Mouse (Mus musculus) lung, postnatal 36 days (tissue): ENCODE measurements at regions not wholly inside any gene's neighbourhood (a gene's known extent, or its start where the extent isn't known, plus 50 kb on each side); places are given as distances from the start of the nearest gene placed in this dataset.

Experiments
- DNase-seq: peaks from one replicate; pipeline ENCODE4 v3.0.0; 2022; ENCODE audit warnings: mixed read lengths

- DNase-seq = no peak
Observed at GRCm38 (mm10) chr1:91611281-91611680, 70.9 kb downstream of the Asb1 start.

GRCm38 (mm10) chr1:91611694-91612093 is 71.3 kb downstream of the Asb1 start:
- no peak for DNase-seq

GRCm38 (mm10) chr1:91612912-91613311 is 72.6 kb downstream of the Asb1 start:
- peak; percentile 10 for DNase-seq

GRCm38 (mm10) chr1:91615396-91615795 is 75.1 kb downstream of the Asb1 start:
- DNase-seq = no peak

- peak; percentile 62 for DNase-seq
Observed at GRCm38 (mm10) chr1:91618527-91619135, 78.3 kb downstream of the Asb1 start.

DNA sequence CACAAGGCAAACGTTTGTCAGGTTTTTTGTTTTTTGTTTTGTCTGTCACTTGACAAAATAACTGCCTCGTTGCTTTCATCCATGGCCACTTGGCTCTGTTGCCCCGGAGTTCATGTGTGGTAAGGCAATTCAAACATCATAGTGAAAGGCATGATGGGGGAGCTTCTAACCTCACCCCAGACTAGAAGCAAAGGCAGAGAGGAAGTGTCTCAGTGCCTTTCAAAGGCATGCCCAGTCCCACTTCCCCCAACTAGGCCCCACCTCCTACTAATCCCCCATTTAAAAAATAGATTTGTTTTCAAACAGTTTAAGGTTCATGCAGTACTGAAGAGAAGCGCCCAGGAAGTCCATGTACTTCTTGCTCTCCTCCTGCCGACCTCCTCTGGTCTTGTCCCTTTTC is 80.8 kb downstream of the Asb1 start:
- no peak for DNase-seq

DNA sequence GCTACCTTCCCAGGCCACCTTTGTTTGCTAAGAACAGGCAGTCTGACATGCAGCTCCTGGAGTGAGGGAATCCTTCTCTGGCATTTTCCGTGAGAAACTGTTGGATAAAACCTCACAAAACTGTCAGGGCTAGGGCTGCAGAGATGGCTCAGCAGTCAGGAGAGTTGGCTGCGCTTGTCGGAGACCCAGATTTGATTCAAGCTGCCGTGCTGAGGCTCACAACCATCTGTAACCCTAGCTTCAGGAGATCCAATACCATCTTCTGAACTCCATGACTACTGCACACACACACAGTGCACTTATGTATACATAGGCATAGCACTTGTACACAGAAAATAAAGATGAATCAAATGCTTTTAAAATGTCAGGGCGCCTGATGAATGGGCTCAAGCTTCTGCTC is 82.5 kb downstream of the Asb1 start:
- DNase-seq = no peak

GRCm38 (mm10) chr1:91624028-91624427 is 83.7 kb downstream of the Asb1 start:
- DNase-seq = no peak

- DNase-seq = no peak
Observed at GRCm38 (mm10) chr1:91624531-91625300, 84.4 kb downstream of the Asb1 start.

GRCm38 (mm10) chr1:91626090-91626489 is 85.7 kb downstream of the Asb1 start:
- no peak for DNase-seq

DNA sequence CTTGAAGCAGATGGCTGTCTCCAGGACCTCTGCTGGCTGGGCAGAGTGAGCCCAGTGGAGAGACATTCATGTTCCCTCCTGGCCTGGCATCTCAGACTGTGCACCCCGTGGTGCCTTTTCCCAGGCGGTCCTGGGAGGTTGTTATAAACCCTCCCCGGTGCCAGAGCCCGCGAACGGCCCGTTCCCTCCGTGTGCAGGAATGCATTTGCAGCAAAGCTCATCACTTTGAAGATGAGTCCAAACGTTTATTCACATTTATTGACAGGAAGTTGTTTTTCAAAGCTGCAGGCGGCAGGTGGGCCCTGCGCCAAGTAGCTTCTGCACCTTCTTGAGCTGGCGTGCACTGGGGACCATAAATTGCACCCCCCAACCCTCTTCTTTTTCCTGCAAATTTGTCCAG is 89.9 kb downstream of the Asb1 start:
- DNase-seq = no peak

DNA sequence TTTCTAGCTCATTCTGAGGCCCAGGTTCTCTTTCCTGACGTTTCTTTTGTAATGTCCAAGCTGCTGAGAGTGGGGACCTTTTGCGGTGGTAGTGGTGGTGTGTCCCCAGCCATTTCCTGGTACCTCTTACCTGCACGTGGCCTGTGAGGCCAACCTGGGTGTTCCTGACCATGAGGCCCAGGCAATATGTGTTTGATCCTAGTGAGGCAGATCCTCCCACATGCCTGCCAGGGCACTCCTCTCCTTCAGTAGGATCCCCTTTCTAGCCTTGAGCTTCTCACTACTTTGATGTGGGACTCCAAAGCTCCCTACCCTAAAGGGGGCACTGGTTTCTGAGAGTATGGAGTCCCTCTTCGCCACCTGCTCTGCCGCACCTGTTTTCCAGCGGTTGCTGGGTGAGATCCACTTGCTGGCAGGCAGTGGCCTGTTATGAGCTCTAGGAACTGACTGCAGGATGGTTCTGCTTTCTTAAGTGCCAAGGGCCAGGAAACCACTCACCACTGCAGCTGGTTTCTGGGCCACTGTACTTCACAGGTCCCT is 90.6 kb downstream of the Asb1 start:
- DNase-seq = no peak

- no peak for DNase-seq
Observed at GRCm38 (mm10) chr1:91632906-91633493, 92.7 kb downstream of the Asb1 start.

DNA sequence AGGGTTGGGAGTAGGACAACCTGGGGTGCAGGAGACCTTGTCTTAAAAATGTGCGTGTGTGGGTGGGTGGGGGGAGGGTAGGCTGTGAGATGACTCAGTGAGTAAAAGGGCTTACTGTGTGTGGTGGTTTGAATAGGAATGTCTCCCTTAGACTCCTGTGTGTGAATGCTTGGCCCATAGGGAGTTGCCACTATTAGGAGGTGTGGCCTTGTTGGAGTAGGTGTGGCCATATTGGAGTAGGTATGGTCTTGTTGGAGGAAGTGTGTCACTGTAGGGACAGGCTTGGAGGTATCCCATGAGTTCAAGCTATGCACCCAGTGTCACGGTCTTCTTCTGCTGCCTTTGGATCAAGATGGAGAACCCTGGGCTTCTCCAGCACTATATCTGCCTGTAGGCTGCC is 96.2 kb downstream of the Asb1 start:
- DNase-seq = no peak

DNA sequence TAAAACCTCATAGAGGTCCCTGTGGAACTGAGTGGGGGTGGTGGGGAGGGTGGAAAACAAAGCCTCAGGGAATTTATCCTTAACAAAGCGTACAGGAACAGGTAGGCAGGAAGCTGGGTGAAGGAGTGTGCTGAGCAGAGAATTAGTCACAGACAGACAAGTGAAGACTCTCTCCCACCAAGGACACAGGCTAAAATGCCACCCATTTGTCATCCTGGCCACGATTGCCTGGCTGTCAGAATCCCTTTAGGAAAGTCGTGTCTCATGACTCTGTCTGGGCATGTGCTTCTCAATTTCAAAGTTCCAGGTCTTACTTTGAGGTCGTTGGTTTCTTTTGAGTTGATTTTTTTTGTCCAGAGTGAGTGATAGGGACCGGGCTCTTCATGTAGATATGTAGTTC is 100.2 kb downstream of the Asb1 start:
- DNase-seq = no peak

DNA sequence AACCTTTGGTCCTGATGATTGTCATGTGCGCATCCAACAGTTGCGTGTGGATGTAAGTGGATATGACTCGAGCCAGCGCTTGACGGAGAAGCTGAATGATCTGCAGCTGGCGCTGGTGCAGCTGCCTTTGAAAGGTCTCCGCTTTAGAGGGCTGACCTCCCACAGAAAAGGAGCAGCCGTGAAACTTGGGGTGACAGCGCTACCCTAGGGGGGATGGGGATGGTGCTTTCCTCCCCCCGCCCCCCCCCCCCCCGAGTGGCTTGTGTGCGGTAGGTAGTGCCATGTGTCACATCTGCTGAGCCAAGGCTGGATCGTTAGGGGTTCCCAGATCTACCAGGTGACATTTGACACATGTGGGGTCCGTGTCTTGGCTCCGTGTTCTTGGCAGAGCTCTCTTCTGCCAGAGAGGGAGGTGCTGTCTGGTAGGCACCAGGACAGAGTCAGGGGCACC is 118.7 kb downstream of the Asb1 start:
- DNase-seq = no peak

- DNase-seq = no peak
Observed at GRCm38 (mm10) chr1:91659486-91659885, 119.1 kb downstream of the Asb1 start.

DNA sequence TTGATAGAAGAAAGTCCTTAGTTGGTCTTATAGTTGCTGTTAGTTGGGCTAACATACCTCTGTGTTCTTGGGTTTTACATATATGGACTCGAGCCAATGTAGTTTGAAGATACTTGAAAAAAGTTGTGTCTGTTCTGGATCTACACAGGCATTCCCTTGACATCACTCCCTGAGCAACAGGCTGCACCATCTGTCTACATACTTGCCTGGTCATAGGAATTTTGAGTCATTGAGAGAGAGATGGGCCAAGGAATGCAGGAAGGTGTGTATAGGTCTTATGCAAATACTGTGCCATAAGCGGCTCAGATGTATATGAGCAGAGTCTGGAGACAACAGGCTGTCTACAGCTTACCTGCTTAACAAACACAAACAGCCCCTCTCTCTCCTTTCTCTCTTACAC is 122.9 kb downstream of the Asb1 start:
- DNase-seq = no peak

DNA sequence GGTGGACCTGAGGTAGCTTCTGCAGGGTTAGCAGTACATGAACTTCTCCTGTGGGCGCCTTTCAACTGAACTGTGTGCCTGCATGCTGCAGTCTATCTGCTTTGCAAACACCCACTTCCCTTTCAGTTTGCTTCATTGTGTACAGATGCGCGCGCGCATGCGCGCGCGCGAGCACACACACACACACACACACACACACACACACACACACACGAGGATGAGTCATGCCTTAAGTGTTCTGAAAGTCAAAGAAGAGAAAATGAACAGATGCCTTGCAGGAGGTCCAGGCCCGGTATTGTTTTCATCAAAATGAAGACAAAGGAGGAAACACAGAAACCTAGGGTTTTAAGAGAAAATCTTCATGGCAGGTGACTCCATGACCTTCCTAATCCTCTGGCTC is 124.3 kb downstream of the Asb1 start:
- no peak for DNase-seq

DNA sequence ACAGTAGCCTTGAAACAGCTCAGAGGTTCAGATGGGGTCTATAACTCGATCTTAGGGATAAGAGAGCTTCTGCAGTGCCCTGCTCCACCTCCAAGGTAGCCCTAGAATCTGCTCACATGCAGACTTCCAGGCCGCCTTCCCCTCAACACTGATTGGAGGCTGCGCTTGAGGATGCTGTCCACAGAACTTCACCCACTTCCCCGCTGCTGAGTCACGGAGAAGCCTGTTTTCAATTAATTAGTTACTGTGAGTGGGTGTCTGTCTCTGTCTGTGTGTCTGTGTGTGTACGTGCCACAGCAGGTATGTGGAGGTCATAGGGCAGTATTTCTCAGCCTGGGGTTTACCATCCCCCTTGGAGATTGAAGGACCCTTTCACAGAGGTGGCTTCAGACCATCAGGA is 128.2 kb downstream of the Asb1 start:
- DNase-seq = no peak

DNA sequence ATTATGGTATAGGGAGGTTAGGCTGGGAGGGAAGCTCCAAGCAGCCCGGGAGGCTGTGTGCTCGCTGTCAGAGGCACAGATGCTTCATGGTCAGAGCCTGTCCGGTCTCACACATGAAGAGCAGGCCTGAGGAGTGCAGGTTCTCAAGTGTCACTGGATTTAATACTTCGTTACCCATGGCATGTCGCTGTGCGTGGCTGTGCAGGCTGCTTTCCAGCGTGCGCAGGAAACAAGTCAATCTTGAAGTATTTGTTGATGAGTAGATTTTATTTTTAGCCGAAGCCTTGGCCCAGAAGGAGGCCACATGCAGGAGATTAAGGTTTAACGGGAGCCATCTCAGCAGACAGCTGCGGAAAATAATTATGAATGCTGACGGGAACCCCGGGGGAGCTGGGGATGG is 130.3 kb upstream of the Twist2 start:
- no peak for DNase-seq

DNA sequence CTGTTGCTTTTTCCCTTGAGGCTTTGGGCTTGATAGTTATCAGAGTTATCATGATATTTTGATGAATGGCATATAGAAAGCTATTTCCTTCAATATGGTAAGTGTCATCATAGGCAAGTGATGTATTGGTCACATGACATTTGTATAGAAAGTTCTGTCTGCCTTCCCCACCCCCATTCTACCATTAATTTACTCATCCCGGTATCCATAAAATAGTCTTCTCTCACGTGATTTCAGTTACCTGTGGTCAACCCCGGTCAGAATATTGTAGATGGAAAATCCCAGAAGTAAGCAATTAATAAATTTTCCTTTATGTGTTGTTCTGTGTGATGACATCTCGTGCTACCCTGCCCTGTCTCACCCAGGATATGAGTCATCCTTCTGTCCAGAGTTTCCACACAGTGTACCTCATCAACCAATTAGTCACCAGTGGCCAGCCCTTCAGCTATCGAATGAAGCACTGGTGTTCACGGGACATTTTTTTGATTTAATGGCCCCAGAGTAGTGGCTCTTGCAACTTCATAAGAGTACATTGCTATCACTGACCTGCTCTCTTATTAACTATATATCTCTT is 127.1 kb upstream of the Twist2 start:
- DNase-seq = no peak

- DNase-seq = no peak
Observed at GRCm38 (mm10) chr1:91677062-91677461, 124.2 kb upstream of the Twist2 start.

- no peak for DNase-seq
Observed at GRCm38 (mm10) chr1:91678789-91679188, 122.5 kb upstream of the Twist2 start.
